Mouse (Mus musculus) Patski (cell line): Measurements from ENCODE around the gene Chaf1a. TPM values are rescaled to one million over a fixed set of nuclear protein-coding genes. Genes with fewer than 3 reads are reported as not detected.
A peak's percentile ranks its signal among the peaks of the same experiment; 100 is the strongest.

Experiments used
- ATAC-seq: fragments of 100-300 bp; one replicate; pipeline ENCODE4 v1.8.0; 2021
- CTCF ChIA-PET: fragments of 350-600 bp; sonication (Branson Sonifier 250); formaldehyde crosslinking; loops from one replicate; lab custom pipeline; 2022; ENCODE audit warnings: inconsistent platforms; lab: Charles Lee
- POLR2A ChIA-PET: fragments of 350-600 bp; sonication (Branson Sonifier 250); formaldehyde crosslinking; loops from one replicate; lab custom pipeline; 2022; ENCODE audit warnings: antibody characterized with exemption, inconsistent platforms; lab: Charles Lee
- DNase-seq: peaks from one replicate; pipeline ENCODE4 v3.0.0-alpha.2; 2011; ENCODE audit warnings: low read depth, low spot score
- H3K27me3 ChIP-seq: fragments of 371-371 bp; one replicate; pipeline ENCODE4 v1.5.1; 2021
- CTCF ChIP-seq: fragments of 100-300 bp; IDR thresholded peaks from one replicate; pipeline ENCODE4 v1.5.1; 2021
- in situ Hi-C: fragments of 300-500 bp; cut with MboI; formaldehyde crosslinking; loops from 3 replicates; pipeline ENCODE4 v1.11.1; 2018; ENCODE audit warnings: low pct_unique_long_range_greater_than_20kb, mixed read lengths
- polyA plus RNA-seq: library from polyadenylated mRNA; unstranded; gene quantifications from one replicate; pipeline ENCODE4 v1.2.3, GENCODE M21; 2021

The Chaf1a gene
- polyA plus RNA-seq, 1 experiment from 2014 or later, result 18.0 TPM

DNA sequence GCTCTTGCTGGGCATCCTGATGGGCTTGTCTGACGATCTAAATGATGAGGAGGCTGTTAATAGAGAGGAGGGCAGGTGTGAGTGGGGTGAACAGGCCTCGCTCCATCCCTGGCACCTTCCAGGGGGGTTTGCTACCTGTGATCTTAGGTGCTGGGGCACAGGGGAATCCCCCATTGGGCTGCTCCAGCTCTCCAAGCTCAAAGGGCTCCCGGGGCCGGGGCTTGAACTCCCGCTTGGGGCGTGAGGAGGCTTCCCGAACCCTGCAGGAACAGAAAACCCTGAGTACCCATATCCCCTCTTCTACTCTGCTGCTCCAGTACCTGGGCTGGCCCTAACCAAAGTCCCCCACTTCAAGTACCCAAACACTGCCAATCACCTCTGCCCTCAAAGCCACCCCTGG is 22.4 kb upstream of the Chaf1a start:
- ChIA-PET CTCF (interaction anchor here (1.1 to 8.8 kb wide), 9 partner anchors 8 to 51 kb away, joined by 3 to 72 read pairs (median 5); partner anchors contain the start of genes Chaf1a and Sh3gl1), POLR2A (interaction anchor here (0.9 to 3.0 kb wide), 5 partner anchors 9 to 67 kb away, joined by 3 to 17 read pairs (median 7); partner anchors contain the start of gene Sh3gl1)
- H3K27me3 ChIP-seq, result no peaks in the 10 kb centered on the region
- in situ Hi-C loops, result loop anchor here (10.0 to 25.0 kb wide), 2 partner anchors 53 to 306 kb away; partner anchors contain the start of gene Pot1b
- no peak for DNase-seq
- no peak for TF ChIP-seq CTCF
- no peak for ATAC-seq

DNA sequence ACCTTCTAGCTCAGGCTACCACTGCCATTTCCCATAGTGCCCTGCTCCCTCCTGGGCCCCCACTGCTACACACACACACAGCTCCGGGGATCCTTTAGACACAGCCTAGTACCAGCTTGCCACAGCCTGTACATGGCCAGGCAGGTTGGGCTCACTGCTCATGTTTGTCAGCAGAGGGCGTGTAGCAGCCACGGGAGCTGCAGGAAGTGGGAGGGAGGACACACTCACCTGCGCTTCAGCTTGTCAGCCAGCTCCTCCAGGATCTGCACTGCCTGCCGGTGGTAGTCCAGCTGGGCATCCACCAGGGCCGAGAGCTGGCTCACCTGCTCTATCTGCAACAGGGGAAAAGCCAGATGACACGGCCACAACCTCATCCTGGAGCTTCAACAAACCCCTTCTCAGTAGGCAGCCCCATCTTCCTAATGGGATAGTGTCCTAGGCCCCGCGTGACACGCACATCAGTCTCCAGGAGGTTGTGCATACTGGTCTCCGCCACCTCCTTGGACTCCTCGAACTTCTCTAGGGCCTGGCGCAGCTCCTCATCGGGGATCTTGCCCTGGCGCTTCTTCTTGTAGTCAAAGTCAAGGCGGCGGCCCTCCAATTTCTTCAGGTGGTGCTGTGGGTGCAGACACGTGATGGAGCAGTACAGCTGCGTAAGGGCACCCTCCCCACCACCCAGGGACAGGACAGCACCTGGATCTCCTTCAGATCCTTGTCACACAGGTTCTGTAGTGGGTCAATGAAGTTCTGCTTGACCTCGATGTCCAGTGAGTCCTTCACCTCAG is 21.7 kb upstream of the Chaf1a start:
- CTCF ChIA-PET, result interaction anchor here (1.1 to 8.8 kb wide), 9 partner anchors 9 to 52 kb away, joined by 3 to 72 read pairs (median 5); partner anchors contain the start of genes Chaf1a and Sh3gl1
- no peaks in the 10 kb centered on the region for H3K27me3 ChIP-seq
- TF ChIP-seq CTCF, result no peak
- DNase-seq (no peak), ATAC-seq (peak; percentile 68)
- in situ Hi-C loops, result loop anchor here (10.0 to 25.0 kb wide), 2 partner anchors 54 to 306 kb away; partner anchors contain the start of gene Pot1b
- POLR2A ChIA-PET, result interaction anchor here (0.9 to 3.0 kb wide), 5 partner anchors 10 to 66 kb away, joined by 3 to 17 read pairs (median 7); partner anchors contain the start of gene Sh3gl1

DNA sequence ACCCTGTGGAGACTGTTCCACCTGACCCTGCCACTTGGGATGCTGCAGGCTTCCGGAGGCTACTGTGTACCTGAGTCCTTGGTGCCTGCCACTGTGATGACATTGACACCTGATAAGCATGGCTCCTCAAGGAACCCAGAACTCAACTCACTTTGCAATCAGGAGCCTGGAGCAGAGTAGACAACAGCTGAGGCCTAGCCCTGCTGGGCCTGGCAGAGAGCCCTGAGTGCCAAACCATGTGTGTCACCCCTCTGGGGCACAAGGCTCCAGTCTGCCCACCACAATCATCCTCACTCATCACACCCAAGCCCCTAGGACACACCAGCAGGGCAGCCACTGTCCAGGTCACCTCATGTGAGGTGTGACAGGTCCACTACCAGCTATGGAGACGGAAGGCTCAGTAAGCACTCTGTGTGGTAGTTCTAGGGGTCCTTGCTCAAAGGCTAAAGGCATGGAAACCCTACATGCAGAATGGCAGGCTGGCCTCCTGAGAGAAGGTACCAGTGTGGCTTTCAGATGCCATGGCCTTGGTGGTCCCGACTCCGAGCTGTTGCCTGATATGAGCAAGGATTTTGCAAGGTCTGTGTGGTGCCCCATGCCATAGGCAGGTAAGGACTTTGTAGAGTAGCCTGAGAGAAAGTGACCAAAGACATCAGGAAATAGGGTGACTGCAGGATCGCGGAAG is 19.7 kb upstream of the Chaf1a start:
- DNase-seq, result no peak
- CTCF ChIA-PET, result interaction anchor here (1.2 to 8.8 kb wide), 4 partner anchors 10 to 16 kb away, joined by 3 to 72 read pairs (median 9); partner anchors contain the start of gene Sh3gl1
- POLR2A ChIA-PET, result interaction anchor here (0.7 to 1.4 kb wide), 4 partner anchors 9 to 16 kb away, joined by 3 to 4 read pairs (median 3); partner anchors contain the start of gene Sh3gl1
- no peak for ATAC-seq
- in situ Hi-C loops, result loop anchor here (25.0 kb wide), 1 partner anchor 308 kb away; the partner anchor contains the start of gene Pot1b
- no peaks in the 10 kb centered on the region for H3K27me3 ChIP-seq
- TF ChIP-seq CTCF, result no peak

DNA sequence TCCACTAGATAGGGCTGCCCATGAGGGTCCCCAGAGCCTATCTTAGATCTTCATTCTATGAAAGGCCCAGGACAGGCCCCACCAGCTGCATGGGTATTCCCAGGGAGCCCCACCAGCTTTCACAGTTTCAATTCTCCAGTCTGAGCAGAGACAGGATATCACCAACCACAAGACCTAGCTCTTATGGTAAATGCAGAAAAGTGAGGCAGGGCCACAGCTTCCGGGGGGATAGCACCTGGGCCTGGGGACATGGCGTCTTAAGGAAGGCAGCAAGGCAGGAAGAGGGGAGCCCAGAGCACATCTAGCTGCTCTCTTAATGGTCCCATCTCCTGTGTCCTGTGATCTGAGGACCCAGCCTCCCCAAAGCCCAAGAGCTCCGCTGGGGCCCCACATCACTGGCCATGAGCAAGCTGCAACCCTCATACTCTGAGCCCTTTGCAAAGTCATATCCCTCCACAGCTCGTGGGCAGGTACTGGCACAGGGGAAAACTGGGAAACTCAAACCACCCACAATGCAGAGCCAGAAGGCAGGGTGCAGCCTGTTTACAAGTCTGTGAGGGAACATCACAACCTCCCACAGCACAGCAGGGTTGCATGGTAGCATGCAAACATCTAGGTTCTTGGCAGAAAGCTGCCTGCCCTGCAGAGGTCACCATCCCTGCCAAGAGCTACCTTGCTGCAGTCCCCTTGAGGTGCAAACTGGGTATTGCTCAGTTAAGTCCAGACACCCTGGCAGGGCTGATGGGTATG is 18.9 kb upstream of the Chaf1a start:
- ChIA-PET CTCF (interaction anchor here (1.0 to 8.8 kb wide), 5 partner anchors 9 to 16 kb away, joined by 3 to 72 read pairs (median 8); partner anchors contain the start of gene Sh3gl1), POLR2A (interaction anchor here (0.7 to 1.4 kb wide), 4 partner anchors 9 to 15 kb away, joined by 3 to 4 read pairs (median 3); partner anchors contain the start of gene Sh3gl1)
- in situ Hi-C loops, result loop anchor here (25.0 kb wide), 1 partner anchor 309 kb away; the partner anchor contains the start of gene Pot1b
- TF ChIP-seq CTCF, result no peak
- no peaks in the 10 kb centered on the region for H3K27me3 ChIP-seq
- DNase-seq (no peak), ATAC-seq (no peak)

DNA sequence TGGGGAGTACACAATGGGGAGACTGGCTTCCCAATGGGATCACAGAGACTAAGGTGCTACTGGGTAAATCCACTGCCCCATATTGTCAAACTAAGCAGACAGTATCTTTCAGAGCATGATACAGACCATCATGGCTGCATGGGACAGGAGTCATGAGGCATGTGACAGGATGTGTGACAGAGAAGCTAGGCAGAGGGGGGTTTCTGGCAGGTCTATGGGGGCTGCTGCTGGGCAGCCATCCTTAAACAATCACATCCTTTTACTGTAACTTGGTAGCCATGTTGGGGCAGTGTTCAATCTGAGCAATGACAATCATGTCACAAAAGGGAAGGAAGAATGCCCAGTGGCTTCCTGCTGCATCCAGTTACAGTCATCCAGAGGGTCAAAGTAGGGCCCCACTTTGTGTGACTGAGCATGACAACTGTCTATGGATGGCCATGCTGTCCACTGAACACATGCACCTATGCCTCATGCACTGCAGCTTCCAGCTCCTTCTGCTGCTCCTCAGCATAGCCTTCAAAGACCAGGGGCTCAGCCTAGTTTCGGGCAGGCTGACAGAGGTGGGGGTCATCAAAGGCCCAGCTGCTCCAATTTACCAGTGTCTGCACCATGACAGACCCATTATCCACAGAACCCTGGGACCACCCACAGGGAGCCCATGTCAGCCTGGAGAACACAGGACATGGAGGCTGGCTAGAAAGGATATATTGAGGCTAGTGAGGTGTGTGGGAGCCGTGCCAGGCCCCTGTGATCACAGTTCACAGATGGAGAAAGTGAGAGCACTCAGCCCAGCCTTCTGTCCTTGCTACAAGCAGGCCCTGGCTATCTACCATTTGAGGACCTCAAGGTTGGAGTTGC is 17.9 kb upstream of the Chaf1a start:
- ChIA-PET POLR2A (interaction anchor here (1.2 to 1.4 kb wide), 2 partner anchors 8 to 10 kb away, joined by 3 to 4 read pairs; no protein-coding TSS in a partner anchor), CTCF (interaction anchor here (0.6 to 8.8 kb wide), 7 partner anchors 8 to 14 kb away, joined by 3 to 72 read pairs (median 3); partner anchors contain the start of gene Sh3gl1)
- DNase-seq, result no peak
- no peaks in the 10 kb centered on the region for H3K27me3 ChIP-seq
- TF ChIP-seq CTCF, result no peak
- in situ Hi-C loops, result loop anchor here (25.0 kb wide), 1 partner anchor 310 kb away; the partner anchor contains the start of gene Pot1b
- ATAC-seq, result no peak

DNA sequence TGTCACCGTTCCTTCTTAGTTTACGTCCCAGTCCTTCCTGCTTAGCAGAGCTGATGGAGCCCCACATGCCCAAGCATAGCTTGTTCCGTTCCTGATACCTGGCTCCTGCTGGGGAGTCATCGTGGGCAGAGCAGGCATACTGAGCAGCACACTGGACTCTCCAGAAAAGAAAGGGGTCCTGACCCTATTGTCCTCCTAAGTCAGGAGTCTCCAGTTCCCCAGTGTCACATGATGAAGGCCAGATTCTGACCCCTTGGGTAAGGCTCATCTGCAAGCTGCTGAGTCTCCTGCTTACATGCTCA is 17.3 kb upstream of the Chaf1a start:
- CTCF ChIA-PET, result interaction anchor here (0.7 to 1.1 kb wide), 2 partner anchors 10 to 13 kb away, joined by 3 to 4 read pairs; partner anchors contain the start of gene Sh3gl1
- DNase-seq (no peak), ATAC-seq (no peak)
- no peaks in the 10 kb centered on the region for H3K27me3 ChIP-seq
- in situ Hi-C loops, result loop anchor here (25.0 kb wide), 1 partner anchor 311 kb away; the partner anchor contains the start of gene Pot1b
- no peak for TF ChIP-seq CTCF
- POLR2A ChIA-PET, result no interaction called here

DNA sequence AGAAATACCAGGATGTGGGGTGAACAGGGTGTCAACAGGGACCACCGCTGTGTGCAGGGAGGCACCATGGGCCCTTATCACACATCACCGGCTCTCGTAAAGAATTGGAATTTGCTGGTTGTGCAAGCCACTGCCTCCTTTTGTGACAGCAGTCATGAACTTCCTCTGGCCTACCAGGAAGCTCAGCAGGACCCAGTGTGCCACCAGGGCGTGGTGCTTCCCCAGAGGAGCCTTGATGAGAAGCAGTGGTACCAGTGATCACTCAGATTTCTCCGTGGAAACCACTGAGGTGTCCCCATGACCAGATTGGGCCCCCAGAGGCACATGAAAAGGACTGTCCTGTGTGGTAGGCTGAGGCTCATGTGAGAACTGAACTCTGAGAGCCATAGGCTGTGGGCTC is 16.9 kb upstream of the Chaf1a start:
- no peak for ATAC-seq
- in situ Hi-C loops, result loop anchor here (25.0 kb wide), 1 partner anchor 311 kb away; the partner anchor contains the start of gene Pot1b
- ChIA-PET POLR2A (interaction anchor here (0.6 kb wide), 2 partner anchors 136 to 362 kb away, joined by 3 to 5 read pairs; no protein-coding TSS in a partner anchor), CTCF (interaction anchor here (1.1 kb wide), 1 partner anchor 10 kb away, joined by 4 read pairs; no protein-coding TSS in a partner anchor)
- no peaks in the 10 kb centered on the region for H3K27me3 ChIP-seq
- TF ChIP-seq CTCF, result no peak
- no peak for DNase-seq

DNA sequence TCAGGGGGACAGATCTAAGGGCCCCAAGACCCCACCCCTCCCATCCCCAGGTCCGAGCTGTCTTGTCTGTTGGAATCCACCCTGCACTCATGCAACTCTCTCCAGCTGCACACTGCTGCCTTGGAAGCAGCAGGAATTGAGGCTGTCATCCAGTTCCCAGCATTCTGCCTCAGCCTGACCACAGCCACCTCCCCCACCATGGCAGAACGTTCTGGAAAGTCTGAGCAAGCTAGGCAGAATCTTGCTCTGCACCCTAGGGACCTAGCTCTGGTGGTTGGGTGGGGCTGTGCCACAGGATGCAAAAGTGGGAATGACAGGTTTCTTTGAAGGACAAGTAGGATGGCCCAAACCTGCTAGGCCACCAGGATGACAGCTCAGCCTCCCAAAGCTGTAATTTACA is 15.8 kb upstream of the Chaf1a start:
- in situ Hi-C loops, result loop anchor here (25.0 kb wide), 1 partner anchor 312 kb away; the partner anchor contains the start of gene Pot1b
- ATAC-seq, result no peak
- DNase-seq, result no peak
- ChIA-PET POLR2A (no interaction called here), CTCF (interaction anchor here (1.3 kb wide), 1 partner anchor 15 kb away, joined by 3 read pairs; no protein-coding TSS in a partner anchor)
- H3K27me3 ChIP-seq, result no peaks in the 10 kb centered on the region
- no peak for TF ChIP-seq CTCF
